Mouse (Mus musculus): ENCODE measurements around the gene Defa2. TPM values are rescaled to one million over a fixed set of nuclear protein-coding genes. Genes with fewer than 3 reads are reported as not detected.
"Not testable (repeated sequence)": the region's sequence is repeated elsewhere in the genome, so short reads cannot be mapped to it uniquely, and the experiment has no call there.

Gene Defa2
- total RNA-seq (2022) = not detected

DNA sequence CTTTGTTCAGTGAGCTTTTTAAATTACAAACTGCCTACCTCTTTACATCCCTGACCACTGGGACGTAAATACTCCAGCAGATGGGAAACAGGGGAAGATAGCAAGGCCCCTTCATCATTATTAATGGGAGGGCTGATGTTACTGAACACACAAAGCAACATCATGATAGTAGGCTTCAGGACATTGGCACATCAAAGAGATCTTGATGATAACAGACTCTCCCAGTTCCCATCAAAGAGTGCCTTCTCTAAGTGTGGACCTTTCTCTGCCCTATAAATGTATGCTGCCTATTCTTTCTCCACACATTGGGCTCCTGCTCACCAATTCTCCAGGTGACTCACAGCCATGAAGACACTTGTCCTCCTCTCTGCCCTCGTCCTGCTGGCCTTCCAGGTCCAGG lies at the start of gene Defa2:
Defa2 (plus strand) TSS at position 301 of the 400 bp plus-strand sequence.
- not testable (repeated sequence) for DNase-seq (ENCODE audit: low spot score in 2 of 2)

DNA sequence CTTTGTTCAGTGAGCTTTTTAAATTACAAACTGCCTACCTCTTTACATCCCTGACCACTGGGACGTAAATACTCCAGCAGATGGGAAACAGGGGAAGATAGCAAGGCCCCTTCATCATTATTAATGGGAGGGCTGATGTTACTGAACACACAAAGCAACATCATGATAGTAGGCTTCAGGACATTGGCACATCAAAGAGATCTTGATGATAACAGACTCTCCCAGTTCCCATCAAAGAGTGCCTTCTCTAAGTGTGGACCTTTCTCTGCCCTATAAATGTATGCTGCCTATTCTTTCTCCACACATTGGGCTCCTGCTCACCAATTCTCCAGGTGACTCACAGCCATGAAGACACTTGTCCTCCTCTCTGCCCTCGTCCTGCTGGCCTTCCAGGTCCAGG lies 13.2 kb downstream of the Defa2 start, which contains the start of gene Defa33:
Defa33 (plus strand) TSS at position 301 of the 400 bp plus-strand sequence.
- DNase-seq (ENCODE audit: low spot score in 2 of 2) = not testable (repeated sequence)

DNA sequence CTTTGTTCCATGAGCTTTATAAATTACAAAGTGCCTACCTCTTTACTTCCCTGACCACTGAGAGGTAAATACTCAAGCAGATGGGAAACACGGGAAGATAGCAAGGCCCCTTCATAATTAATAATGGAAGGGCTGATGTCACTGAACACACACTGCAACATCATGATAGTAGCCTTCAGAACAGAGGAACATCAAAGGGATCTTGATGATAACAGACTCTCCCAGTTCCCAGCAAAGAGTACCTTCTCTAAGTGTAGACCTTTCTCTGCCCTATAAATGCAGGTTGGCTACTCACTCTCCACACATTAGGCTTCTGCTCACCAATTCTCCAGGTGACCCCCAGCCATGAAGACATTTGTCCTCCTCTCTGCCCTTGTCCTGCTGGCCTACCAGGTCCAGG lies 48.8 kb downstream of the Defa2 start, which contains the start of gene Defa36:
Defa36 (plus strand) TSS at position 301 of the 400 bp plus-strand sequence.
- not testable (repeated sequence) for DNase-seq (ENCODE audit: low spot score in 2 of 2)

Other genes with a start within 250 kb of the Defa2 start
- not detected for gene Defa30, start 243.9 kb upstream of the Defa2 start, total RNA-seq (2022)
- not detected for gene Defa22, start 216.2 kb upstream of the Defa2 start, total RNA-seq (2022)
- not detected for gene Defa31, start 186.9 kb upstream of the Defa2 start, total RNA-seq (2022)
- not detected for gene Gm15293, start 177.0 kb upstream of the Defa2 start, total RNA-seq (2022)
- not detected for gene Gm15292, start 128.8 kb upstream of the Defa2 start, total RNA-seq (2022)
- not detected for gene Defa27, start 63.0 kb upstream of the Defa2 start, total RNA-seq (2022)
- gene Defa29, start 51.5 kb upstream of the Defa2 start, total RNA-seq (2022) = not detected
- not detected for gene Defa33, start 13.3 kb downstream of the Defa2 start, total RNA-seq (2022)
- not detected for gene Defa36, start 48.9 kb downstream of the Defa2 start, total RNA-seq (2022)
- not detected for gene Gm7849, start 78.0 kb downstream of the Defa2 start, total RNA-seq (2022)
- not detected for gene Defa20, start 130.7 kb downstream of the Defa2 start, total RNA-seq (2022)
- not detected for gene Defa32, start 150.5 kb downstream of the Defa2 start, total RNA-seq (2022)
- not detected for gene Defa37, start 186.9 kb downstream of the Defa2 start, total RNA-seq (2022)
- not detected for gene Defa28, start 204.5 kb downstream of the Defa2 start, total RNA-seq (2022)
- not detected for gene Gm7861, start 216.0 kb downstream of the Defa2 start, total RNA-seq (2022)
- not detected for gene Defa26, start 239.7 kb downstream of the Defa2 start, total RNA-seq (2022)